Mouse (Mus musculus) embryonic facial prominence, embryonic 10.5 days (tissue): ENCODE data around the gene Phactr2. TPM values are rescaled to one million over a fixed set of nuclear protein-coding genes. Genes with fewer than 3 reads are reported as not detected.

Source experiments
- DNase-seq: peaks from one replicate; pipeline ENCODE4 v3.0.0-alpha.2; 2017; ENCODE audit warnings: low spot score
- H3K27ac ChIP-seq: fragments of 300-500 bp; sonication (generic); replicated peaks from 2 replicates; pipeline ENCODE4 v1.5.1; 2016; ENCODE audit warnings: mild to moderate bottlenecking
- H3K27me3 ChIP-seq: fragments of 300-500 bp; sonication (generic); replicated peaks from 2 replicates; pipeline ENCODE4 v1.6.1; 2016; ENCODE audit warnings: low read depth, mild to moderate bottlenecking; ENCODE audit not compliant: poor library complexity, severe bottlenecking
- H3K36me3 ChIP-seq: fragments of 300-500 bp; sonication (generic); replicated peaks from 2 replicates; pipeline ENCODE4 v1.6.1; 2016; ENCODE audit warnings: mild to moderate bottlenecking, moderate library complexity
- H3K4me1 ChIP-seq: fragments of 300-500 bp; sonication (generic); 2 replicates; pipeline ENCODE4 v1.6.1; 2016
- H3K4me3 ChIP-seq: fragments of 300-500 bp; sonication (generic); 2 replicates; pipeline ENCODE4 v1.5.1; 2016; ENCODE audit warnings: mild to moderate bottlenecking, moderate library complexity
- H3K9me3 ChIP-seq: fragments of 300-500 bp; sonication (generic); 2 replicates; pipeline ENCODE4 v1.6.1; 2016; ENCODE audit warnings: mild to moderate bottlenecking
- WGBS: fragments of 180-500 bp; shearing (Covaris S2); methylation state at CpG from one replicate; pipeline ENCODE4 v1.1.7; 2016; 5-methylcytosine and 5-hydroxymethylcytosine counted together
- polyA plus RNA-seq: library from polyadenylated mRNA; unstranded; fragments of >200 nt; fragmentation: Nextera tagmentation; extraction: Ambion mirVana; gene quantifications from 2 replicates; pipeline ENCODE4 v1.2.1, GENCODE M21; 2016

Phactr2 gene
- polyA plus RNA-seq, 1 experiment from 2014 or later, result 18.3 TPM

DNA sequence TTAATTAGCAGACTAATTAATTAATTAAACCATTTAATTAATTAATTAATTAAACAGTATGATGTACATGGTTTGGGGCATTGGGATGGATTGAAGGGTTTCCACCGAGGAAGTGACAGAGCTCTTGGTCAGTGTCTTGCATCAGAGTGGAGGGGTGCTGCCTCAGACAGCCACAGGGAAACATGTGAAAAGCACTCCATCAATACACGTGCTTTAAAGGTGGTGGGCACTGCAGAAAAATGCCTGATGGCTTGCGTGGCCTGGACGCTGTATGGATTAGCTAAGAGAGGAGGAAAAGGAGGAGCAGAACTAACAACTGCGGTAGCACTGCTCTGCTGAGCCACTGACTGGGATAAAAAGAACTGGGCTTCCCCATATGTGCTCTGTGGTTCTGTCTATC lies 237.3 kb downstream of the Phactr2 start:
- 90% methylated on average over 5 of the region's 5 CpGs for WGBS
- Histone ChIP-seq H3K36me3 (peaks cover 34% of the 10 kb centered on the region), H3K4me1 (peaks cover 12% of the 10 kb centered on the region), H3K9me3 (no peaks in the 10 kb centered on the region), H3K27ac (no peak overlapping the region), H3K27me3 (no peaks in the 10 kb centered on the region), H3K4me3 (no peak overlapping the region)
- DNase-seq, result no peak

- Histone ChIP-seq H3K4me3 (no peak overlapping the region), H3K36me3 (peaks cover 35% of the 10 kb centered on the region), H3K27me3 (no peaks in the 10 kb centered on the region), H3K9me3 (no peaks in the 10 kb centered on the region), H3K27ac (no peak overlapping the region), H3K4me1 (peaks cover 12% of the 10 kb centered on the region)
- no peak for DNase-seq
- WGBS, result 70% methylated on average over 3 of the region's 3 CpGs
These were observed 239.7 kb downstream of the Phactr2 start for GRCm38 (mm10) chr10:13234503-13234902.

DNA sequence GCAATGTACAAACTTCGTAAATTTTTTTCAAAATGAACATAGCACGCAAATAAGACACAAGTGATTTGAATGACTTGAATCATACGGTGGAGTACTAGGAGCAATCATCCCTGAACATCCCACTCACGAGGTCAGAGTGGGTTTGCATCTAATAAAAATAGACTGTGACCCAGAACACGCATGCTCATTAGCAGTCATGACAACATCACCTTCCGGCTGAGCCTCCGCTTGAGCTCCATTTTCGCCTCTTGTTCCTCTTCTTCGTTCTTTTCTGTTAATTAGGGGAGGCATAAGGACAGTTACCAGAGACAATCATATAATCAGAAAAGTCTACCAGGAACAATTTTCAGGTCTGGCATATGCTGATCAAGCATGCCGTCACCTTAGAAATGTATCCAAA lies 240.3 kb downstream of the Phactr2 start:
- no peak for DNase-seq
- Histone ChIP-seq H3K4me1 (peaks cover 12% of the 10 kb centered on the region), H3K9me3 (no peaks in the 10 kb centered on the region), H3K4me3 (no peak overlapping the region), H3K27me3 (no peaks in the 10 kb centered on the region), H3K36me3 (peaks cover 30% of the 10 kb centered on the region), H3K27ac (no peak overlapping the region)
- WGBS, result 87% methylated on average over 10 of the region's 10 CpGs

- Histone ChIP-seq H3K9me3 (no peaks in the 10 kb centered on the region), H3K27ac (peak overlapping the region; percentile 7; the same call in 1 of the 2 replicates), H3K4me3 (no peak overlapping the region), H3K27me3 (no peaks in the 10 kb centered on the region), H3K4me1 (peaks cover 12% of the 10 kb centered on the region), H3K36me3 (peaks cover 27% of the 10 kb centered on the region)
- DNase-seq, result no peak
- 76% methylated on average over 2 of the region's 2 CpGs for WGBS
These were observed 241.0 kb downstream of the Phactr2 start for GRCm38 (mm10) chr10:13233143-13233622.

GRCm38 (mm10) chr10:13232443-13233142 lies 241.6 kb downstream of the Phactr2 start:
- no peak overlapping the region for H3K4me3 ChIP-seq
- H3K27ac ChIP-seq, result 0 out of 2 replicates have a peak overlapping the region, but pooled peaks have one; percentile 7
- H3K9me3 ChIP-seq, result no peaks in the 10 kb centered on the region
- DNase-seq, result no peak
- no peaks in the 10 kb centered on the region for H3K27me3 ChIP-seq
- peaks cover 28% of the 10 kb centered on the region for H3K36me3 ChIP-seq
- peaks cover 12% of the 10 kb centered on the region for H3K4me1 ChIP-seq
- WGBS, result 61% methylated on average over 9 of the region's 9 CpGs

- Histone ChIP-seq H3K4me1 (peaks cover 12% of the 10 kb centered on the region), H3K36me3 (peaks cover 29% of the 10 kb centered on the region), H3K27ac (no peak overlapping the region), H3K27me3 (no peaks in the 10 kb centered on the region), H3K4me3 (no peak overlapping the region), H3K9me3 (no peaks in the 10 kb centered on the region)
- no peak for DNase-seq
- 89% methylated on average over 7 of the region's 7 CpGs for WGBS
These were observed 243.5 kb downstream of the Phactr2 start for GRCm38 (mm10) chr10:13230716-13231115.

GRCm38 (mm10) chr10:13225377-13226063 lies 248.7 kb downstream of the Phactr2 start:
- 84% methylated on average over 7 of the region's 7 CpGs for WGBS
- Histone ChIP-seq H3K27ac (no peak overlapping the region), H3K27me3 (no peaks in the 10 kb centered on the region), H3K9me3 (no peaks in the 10 kb centered on the region), H3K4me1 (no peaks in the 10 kb centered on the region), H3K36me3 (peaks cover 25% of the 10 kb centered on the region), H3K4me3 (no peak overlapping the region)
- DNase-seq, result no peak

DNA sequence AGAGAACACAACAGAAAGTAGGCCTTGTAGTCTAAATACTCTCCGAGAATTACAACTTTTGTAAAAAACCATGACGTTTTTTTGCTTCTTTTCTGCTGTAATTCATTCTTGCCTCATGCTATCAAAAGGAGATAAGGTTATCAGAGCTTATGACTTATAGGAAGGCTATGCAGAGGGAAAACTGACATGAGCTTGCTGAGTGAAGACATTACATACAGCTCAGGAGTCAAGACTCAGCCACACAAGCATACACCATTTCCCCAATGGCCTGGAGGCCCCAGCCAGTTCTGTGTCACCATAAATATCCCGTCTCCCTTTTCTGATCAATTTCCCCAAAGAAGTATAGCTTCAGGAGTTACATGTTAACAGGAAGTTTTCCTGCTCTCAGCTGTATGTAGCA lies 252.1 kb downstream of the Phactr2 start:
- H3K4me3 ChIP-seq, result no peak overlapping the region
- 0 out of 2 replicates have a peak, but pooled peaks cover 4% of the 10 kb centered on the region for H3K4me1 ChIP-seq
- DNase-seq, result no peak
- H3K27me3 ChIP-seq, result no peaks in the 10 kb centered on the region
- H3K27ac ChIP-seq, result no peak overlapping the region
- H3K9me3 ChIP-seq, result no peaks in the 10 kb centered on the region
- peaks cover 18% of the 10 kb centered on the region for H3K36me3 ChIP-seq
- 91% methylated on average over 3 of the region's 3 CpGs for WGBS

GRCm38 (mm10) chr10:13220061-13220460 lies 254.2 kb downstream of the Phactr2 start:
- 60% methylated on average over 1 of the region's 1 CpGs for WGBS
- peaks cover 18% of the 10 kb centered on the region for H3K36me3 ChIP-seq
- H3K27me3 ChIP-seq, result no peaks in the 10 kb centered on the region
- DNase-seq, result no peak
- no peak overlapping the region for H3K27ac ChIP-seq
- no peak overlapping the region for H3K4me3 ChIP-seq
- H3K4me1 ChIP-seq, result 0 out of 2 replicates have a peak, but pooled peaks cover 4% of the 10 kb centered on the region
- H3K9me3 ChIP-seq, result no peaks in the 10 kb centered on the region

DNA sequence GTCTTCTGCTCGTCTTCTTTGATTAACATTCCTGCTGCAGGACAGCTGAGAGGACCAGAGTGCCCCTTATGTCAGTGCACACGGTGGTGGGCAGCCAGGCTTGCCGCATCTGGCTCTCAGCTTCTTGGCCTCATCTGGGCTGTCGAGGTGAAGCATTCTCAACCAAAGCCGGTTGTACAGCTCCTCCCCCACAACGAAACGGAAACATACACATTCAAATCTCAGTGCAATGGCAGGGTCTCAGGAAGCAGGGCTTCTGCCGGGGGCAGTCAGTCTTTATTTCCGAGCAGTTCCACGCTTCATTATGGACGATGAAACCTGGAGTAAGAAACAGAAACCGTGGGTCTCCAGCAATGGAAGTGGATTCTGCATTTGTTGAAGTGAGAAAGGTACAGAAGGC lies 260.3 kb downstream of the Phactr2 start:
- Histone ChIP-seq H3K27ac (no peak overlapping the region), H3K9me3 (no peaks in the 10 kb centered on the region), H3K4me3 (no peak overlapping the region), H3K27me3 (no peaks in the 10 kb centered on the region), H3K4me1 (peaks cover 15% of the 10 kb centered on the region; the same call in 1 of the 2 replicates), H3K36me3 (peaks cover 8% of the 10 kb centered on the region; the same call in 1 of the 2 replicates)
- DNase-seq, result no peak
- WGBS, result 83% methylated on average over 12 of the region's 12 CpGs

GRCm38 (mm10) chr10:13212829-13213228 lies 261.4 kb downstream of the Phactr2 start:
- Histone ChIP-seq H3K27me3 (no peaks in the 10 kb centered on the region), H3K27ac (no peak overlapping the region), H3K4me1 (peaks cover 15% of the 10 kb centered on the region; the same call in 1 of the 2 replicates), H3K9me3 (no peaks in the 10 kb centered on the region), H3K4me3 (no peak overlapping the region), H3K36me3 (peaks cover 8% of the 10 kb centered on the region; the same call in 1 of the 2 replicates)
- DNase-seq, result no peak
- 81% methylated on average over 6 of the region's 6 CpGs for WGBS

GRCm38 (mm10) chr10:13212326-13212725 lies 261.9 kb downstream of the Phactr2 start:
- no peak for DNase-seq
- H3K4me1 ChIP-seq, result peaks cover 12% of the 10 kb centered on the region; the same call in 1 of the 2 replicates
- H3K36me3 ChIP-seq, result peaks cover 8% of the 10 kb centered on the region; the same call in 1 of the 2 replicates
- H3K27ac ChIP-seq, result no peak overlapping the region
- 79% methylated on average over 9 of the region's 9 CpGs for WGBS
- H3K4me3 ChIP-seq, result no peak overlapping the region
- H3K27me3 ChIP-seq, result no peaks in the 10 kb centered on the region
- H3K9me3 ChIP-seq, result no peaks in the 10 kb centered on the region
